ENCODE assay signal across 9 mouse cellular contexts in genomic region chr6:29204932-29205614, GRCm38 (mm10). TPM values are rescaled to one million over a fixed set of nuclear protein-coding genes. Genes with fewer than 3 reads are reported as not detected.
A peak's percentile ranks its signal among the peaks of the same experiment; 100 is the strongest.
DNase-seq lines count a peak whose midpoint lies in the region; ATAC-seq lines count a peak whose summit lies in the region.
"Had no signal": no experiment of that assay in that cellular context is flagged by ENCODE, and none has a peak within 500 bp of the region (broad histone marks: within the 10 kb centered on the region; RNA-seq: fewer than 3 reads in every experiment).

No protein-coding gene starts in this region.

- H3K27me3 ChIP-seq in limb, embryonic 10.5 days (ENCODE audit: low read depth, poor library complexity, severe bottlenecking): no peaks in the 10 kb centered on the region
- H3K27me3 ChIP-seq in midbrain, embryonic 16.5 days (ENCODE audit: control insufficient read depth, insufficient read depth, low read depth, low read length): no peaks in the 10 kb centered on the region; the same call in 1 of the 2 replicates

- H3K36me3 ChIP-seq in limb, embryonic 10.5 days: peaks cover 64% of the 10 kb centered on the region
- peaks cover 31% of the 10 kb centered on the region for H3K36me3 ChIP-seq in midbrain, embryonic 16.5 days (ENCODE audit: control insufficient read depth, insufficient read depth, low read length)

- no peak overlapping the region for H3K4me2 ChIP-seq in midbrain, embryonic 16.5 days (ENCODE audit: low read length)

- no peak overlapping the region for H3K9ac ChIP-seq in midbrain, embryonic 16.5 days (ENCODE audit: low read depth, low read length)

- H3K9me3 ChIP-seq in limb, embryonic 10.5 days (replicated peaks): no peaks in the 10 kb centered on the region
- no peaks in the 10 kb centered on the region for H3K9me3 ChIP-seq in midbrain, embryonic 16.5 days (replicated peaks; ENCODE audit: control insufficient read depth, low read length, poor library complexity, severe bottlenecking)

- peaks cover 2% of the 10 kb centered on the region for H3K4me1 ChIP-seq in limb, embryonic 10.5 days
- H3K4me1 ChIP-seq in midbrain, embryonic 16.5 days (ENCODE audit: control insufficient read depth, insufficient read depth, low read length): peaks cover 10% of the 10 kb centered on the region

- no peak overlapping the region for H3K4me3 ChIP-seq in limb, embryonic 10.5 days
- no peak overlapping the region for H3K4me3 ChIP-seq in midbrain, embryonic 16.5 days (ENCODE audit: low read depth, low read length)
- H3K4me3 ChIP-seq: erythroblast, embryonic 14.5 days had no signal

- no peak overlapping the region for H3K27ac ChIP-seq in limb, embryonic 10.5 days
- no peak overlapping the region for H3K27ac ChIP-seq in midbrain, embryonic 16.5 days (ENCODE audit: low read length)

- WGBS in limb, embryonic 10.5 days: 62% methylated on average over 15 of the region's 15 CpGs
- WGBS in midbrain, embryonic 16.5 days: 54% methylated on average over 15 of the region's 15 CpGs

- peak; percentile 10; the same call in 1 of the 2 replicates for ATAC-seq in midbrain, embryonic 16.5 days
- no peak for ATAC-seq in erythroid progenitor cell, adult 5-6 weeks (replicated peaks; ENCODE audit: low FRiP score, poor library complexity, severe bottlenecking)

- intact Hi-C loops in left cerebral cortex, postnatal 10 days (cut with DNase I): loop anchor here (2.0 kb wide), 1 partner anchor 74 kb away; the partner anchor contains the start of gene Fam71f2
- intact Hi-C loops in left cerebral cortex, postnatal 36 days (cut with DNase I): loop anchor here (1.0 to 2.0 kb wide), 2 partner anchors 35 to 74 kb away; partner anchors contain the start of gene Fam71f2
- intact Hi-C loops in heart, postnatal 36 days (cut with DNase I): loop anchor here (1.0 kb wide), 2 partner anchors 35 to 74 kb away; partner anchors contain the start of gene Fam71f2

- peak; percentile 44 to 57 for DNase-seq in left cerebral cortex, postnatal 10 days (ENCODE audit: extremely low spot score in 1 of 2, low spot score in 2 of 2)
- no peak for DNase-seq in left cerebral cortex, postnatal 36 days (ENCODE audit: low spot score in 2 of 2)
- peak; percentile 72 for DNase-seq in Muller cell, postnatal 12 days (ENCODE audit: inconsistent ontology term)
- peak; percentile 76 for DNase-seq in embryo, embryonic 11 days
- DNase-seq in heart, postnatal 36 days: peak; percentile 66 to 70
- peak; percentile 72 for DNase-seq in limb, embryonic 10.5 days (ENCODE audit: low spot score)

RNA-seq across cellular contexts. Expression of gene Impdh1, which starts 11.1 kb away (rescaled TPM):
- 100 to 1,000 TPM; 111 to 112 TPM for total RNA-seq in left cerebral cortex, postnatal 10 days (2021)
- total RNA-seq in left cerebral cortex, postnatal 36 days (2021): 10 to 100 TPM; 63.5 to 69.7 TPM
- 10 to 100 TPM; 21.5 to 26.3 TPM for total RNA-seq in heart, postnatal 36 days (2021)
- polyA plus RNA-seq in limb, embryonic 10.5 days (2016; fragmentation: Nextera tagmentation; extraction: Ambion mirVana): 56.7 and 66.9 TPM in 2 replicates
- polyA plus RNA-seq in midbrain, embryonic 16.5 days (2015; fragmentation: Nextera tagmentation; extraction: Ambion mirVana): 63.8 and 70.6 TPM in 2 replicates
- total RNA-seq in erythroid progenitor cell, adult 5-6 weeks (2015; ENCODE audit: low replicate concordance): 4.2 and 20.9 TPM in 2 replicates
- 2.9 and 11.0 TPM in 2 replicates for total RNA-seq in erythroid progenitor cell, adult 5-6 weeks (2017; ENCODE audit: low replicate concordance)

RNA-seq across cellular contexts. Expression of gene Prrt4, which starts 25.7 kb away (rescaled TPM):
- total RNA-seq in left cerebral cortex, postnatal 10 days (2021): 1 to 10 TPM; 9.0 to 9.4 TPM
- total RNA-seq in left cerebral cortex, postnatal 36 days (2021): 1 to 10 TPM; 2.9 to 3.1 TPM
- 1 to 10 TPM; 3.6 to 4.0 TPM for total RNA-seq in heart, postnatal 36 days (2021)
- 2.0 and 3.7 TPM in 2 replicates for polyA plus RNA-seq in limb, embryonic 10.5 days (2016; fragmentation: Nextera tagmentation; extraction: Ambion mirVana)
- polyA plus RNA-seq in midbrain, embryonic 16.5 days (2015; fragmentation: Nextera tagmentation; extraction: Ambion mirVana): 11.4 and 11.6 TPM in 2 replicates
- total RNA-seq in erythroid progenitor cell, adult 5-6 weeks (2015; ENCODE audit: low replicate concordance): not detected in 2 replicates
- not detected in 2 replicates for total RNA-seq in erythroid progenitor cell, adult 5-6 weeks (2017; ENCODE audit: low replicate concordance)

RNA-seq across cellular contexts. Expression of gene Rbm28, which starts 40.3 kb away (rescaled TPM):
- 10 to 100 TPM; 29.4 to 32.8 TPM for total RNA-seq in left cerebral cortex, postnatal 10 days (2021)
- total RNA-seq in left cerebral cortex, postnatal 36 days (2021): 10 to 100 TPM; 32.1 to 57.4 TPM
- 10 to 100 TPM; 19.9 to 20.1 TPM for total RNA-seq in heart, postnatal 36 days (2021)
- polyA plus RNA-seq in limb, embryonic 10.5 days (2016; fragmentation: Nextera tagmentation; extraction: Ambion mirVana): 51.1 and 52.9 TPM in 2 replicates
- 43.1 and 43.4 TPM in 2 replicates for polyA plus RNA-seq in midbrain, embryonic 16.5 days (2015; fragmentation: Nextera tagmentation; extraction: Ambion mirVana)
- total RNA-seq in erythroid progenitor cell, adult 5-6 weeks (2015; ENCODE audit: low replicate concordance): 16.9 and 17.6 TPM in 2 replicates
- total RNA-seq in erythroid progenitor cell, adult 5-6 weeks (2017; ENCODE audit: low replicate concordance): 12.3 and 12.9 TPM in 2 replicates

Comparison
In these comparisons a context has a peak if more than half of its experiments do, and no peak if none do; other contexts are left out.
1. DNase-seq: peak in left cerebral cortex, postnatal 10 days (2 of 2), Muller cell, postnatal 12 days (single experiment), embryo, embryonic 11 days (single experiment), heart, postnatal 36 days (2 of 2) and limb, embryonic 10.5 days (single experiment); none in left cerebral cortex, postnatal 36 days (0 of 2).